Mouse (Mus musculus) CH12.LX (cell line): ENCODE measurements around the gene Narf.

Source experiments
- BHLHE40 ChIP-seq: IDR thresholded peaks from 2 replicates; pipeline ENCODE4 v1.6.1; 2011; ENCODE audit warnings: mild to moderate bottlenecking, low read depth, low read length, improper control_type of control experiment
- CTCF ChIP-seq, 2 experiments: IDR thresholded peaks in 1 of 2; conservative IDR thresholded peaks in 1 of 2; 2 replicates each; pipeline ENCODE4 v1.5.1; 2011 to 2012; ENCODE audit warnings: low read depth in 2 of 2, low read length in 2 of 2, improper control_type of control experiment in 1 of 2, inconsistent platforms in 1 of 2, mild to moderate bottlenecking in 1 of 2, moderate library complexity in 1 of 2
- POLR2A ChIP-seq: IDR thresholded peaks from 2 replicates; pipeline ENCODE4 v1.6.1; 2011; ENCODE audit warnings: low read depth, mild to moderate bottlenecking, improper control_type of control experiment, low read length
- RCOR1 ChIP-seq: conservative IDR thresholded peaks from 2 replicates; pipeline ENCODE4 v1.6.1; 2012; ENCODE audit warnings: low read depth, mild to moderate bottlenecking, inconsistent platforms, low read length, improper control_type of control experiment
- ZNF384 ChIP-seq: IDR thresholded peaks from 2 replicates; pipeline ENCODE4 v1.6.1; 2012; ENCODE audit warnings: low read depth, low read length, improper control_type of control experiment, inconsistent platforms

- TF ChIP-seq POLR2A (no peak), ZNF384 (no peak), BHLHE40 (no peak), RCOR1 (no peak), CTCF (conservative IDR thresholded peaks at IDR 0.05 in 1 of 2, IDR thresholded peaks at IDR 0.05 in 1 of 2; ENCODE audit: low read depth in 2 of 2, low read length in 2 of 2) (no peak)
Measured at GRCm38 (mm10) chr11:121231628-121232291, 5.3 kb upstream of the Narf start.
